Comparison of ENCODE assay signal across 9 mouse cellular contexts in genomic region chr15:80679515-80680215, GRCm38 (mm10). TPM values are rescaled to one million over a fixed set of nuclear protein-coding genes. Genes with fewer than 3 reads are reported as not detected.
DNase-seq lines count a peak whose midpoint lies in the region; ATAC-seq and TF ChIP-seq lines count a peak whose summit lies in the region.
"Had no signal": no experiment of that assay in that cellular context is flagged by ENCODE, and none has a peak within 500 bp of the region (broad histone marks: within the 10 kb centered on the region; RNA-seq: fewer than 3 reads in every experiment).

No protein-coding gene starts in this region.

- no peak overlapping the region for H3K9ac ChIP-seq in midbrain, postnatal 0 days (replicated peaks; ENCODE audit: low read length, poor library complexity, severe bottlenecking)

- DNase-seq in heart, adult 11 months, result peak; percentile 91
- no peak for DNase-seq in heart, postnatal 25 days (ENCODE audit: low spot score)
- DNase-seq in adipocyte (ENCODE audit: low spot score), result peak; percentile 73
- no peak for DNase-seq in heart, embryonic 10.5 days (ENCODE audit: low spot score)
- DNase-seq in kidney, postnatal 14 days, result peak; percentile 85
- DNase-seq in midbrain, postnatal 0 days (ENCODE audit: low spot score), result peak; percentile 89
- no peak for DNase-seq in embryo, embryonic 11 days
- DNase-seq in adrenal gland, adult 18-20 months (ENCODE audit: low spot score in 2 of 2), result no peak

- H3K4me1 ChIP-seq in heart, embryonic 10.5 days, result peaks cover 59% of the 10 kb centered on the region
- H3K4me1 ChIP-seq in midbrain, postnatal 0 days (ENCODE audit: insufficient read depth, low read length), result peaks cover 10% of the 10 kb centered on the region; the same call in 1 of the 2 replicates

- no peak for TF ChIP-seq CTCF in midbrain, postnatal 0 days (IDR thresholded peaks at IDR 0.05)

- intact Hi-C loops in heart, postnatal 25 days (cut with DNase I), result no loop called here

- H3K27ac ChIP-seq in heart, embryonic 10.5 days, result peak overlapping the region; percentile 12; the same call in 1 of the 2 replicates
- peak overlapping the region; percentile 33; the same call in 1 of the 2 replicates for H3K27ac ChIP-seq in midbrain, postnatal 0 days (ENCODE audit: low read depth, low read length)

- no peak overlapping the region for H3K4me3 ChIP-seq in heart, embryonic 10.5 days
- H3K4me3 ChIP-seq in midbrain, postnatal 0 days (ENCODE audit: low read depth, low read length), result no peak overlapping the region

- H3K9me3 ChIP-seq in heart, embryonic 10.5 days, result no peaks in the 10 kb centered on the region
- H3K9me3 ChIP-seq in midbrain, postnatal 0 days (ENCODE audit: low read length), result no peaks in the 10 kb centered on the region
- H3K9me3 ChIP-seq: megakaryocyte, embryonic 14.5 days had no signal

- peak; percentile 69; the same call in 1 of the 2 replicates for ATAC-seq in midbrain, postnatal 0 days (ENCODE audit: low FRiP score)

- peaks cover 44% of the 10 kb centered on the region for H3K27me3 ChIP-seq in heart, embryonic 10.5 days (ENCODE audit: insufficient read depth, poor library complexity, severe bottlenecking)
- no peaks in the 10 kb centered on the region; the same call in 1 of the 2 replicates for H3K27me3 ChIP-seq in midbrain, postnatal 0 days (ENCODE audit: insufficient read depth, low read length)

- WGBS in heart, embryonic 10.5 days, result 45% methylated on average over 8 of the region's 8 CpGs
- WGBS in midbrain, postnatal 0 days, result 30% methylated on average over 8 of the region's 8 CpGs

- H3K36me3 ChIP-seq in heart, embryonic 10.5 days, result no peaks in the 10 kb centered on the region
- no peaks in the 10 kb centered on the region for H3K36me3 ChIP-seq in midbrain, postnatal 0 days (ENCODE audit: insufficient read depth, low read length)

- H3K4me2 ChIP-seq in midbrain, postnatal 0 days (ENCODE audit: low read depth, low read length, poor library complexity, severe bottlenecking), result no peak overlapping the region

RNA-seq across cellular contexts. Expression of gene Fam83f, which starts 8.0 kb away (rescaled TPM):
- total RNA-seq in heart, postnatal 25 days (2021), result under 1 TPM in 1 of 2 experiments, not detected in 1; 0.08 TPM
- polyA plus RNA-seq in heart, embryonic 10.5 days (2016; fragmentation: Nextera tagmentation; extraction: Ambion mirVana), result 0.31 and 0.50 TPM in 2 replicates
- 0.93 and 2.3 TPM in 2 replicates for total RNA-seq in midbrain, postnatal 0 days (2014; rRNA removed)
- 0.48 and 0.65 TPM in 2 replicates for polyA plus RNA-seq in midbrain, postnatal 0 days (2015; fragmentation: Nextera tagmentation; extraction: Ambion mirVana)
- total RNA-seq in adrenal gland, adult 18-20 months (2021), result under 1 TPM in 1 of 2 experiments, not detected in 1; 0.42 TPM

RNA-seq across cellular contexts. Expression of gene Tnrc6b, which starts 31.4 kb away (rescaled TPM):
- 10 to 100 TPM; 48.4 to 53.0 TPM for total RNA-seq in heart, postnatal 25 days (2021)
- polyA plus RNA-seq in heart, embryonic 10.5 days (2016; fragmentation: Nextera tagmentation; extraction: Ambion mirVana), result 28.5 and 40.2 TPM in 2 replicates
- total RNA-seq in midbrain, postnatal 0 days (2014; rRNA removed), result 30.0 and 39.0 TPM in 2 replicates
- 21.5 and 26.3 TPM in 2 replicates for polyA plus RNA-seq in midbrain, postnatal 0 days (2015; fragmentation: Nextera tagmentation; extraction: Ambion mirVana)
- total RNA-seq in adrenal gland, adult 18-20 months (2021), result 10 to 100 TPM; 30.8 to 36.8 TPM

Comparison
In these comparisons a context has a peak if more than half of its experiments do, and no peak if none do; other contexts are left out.
1. DNase-seq: peak in heart, adult 11 months (single experiment), adipocyte (single experiment), kidney, postnatal 14 days (single experiment) and midbrain, postnatal 0 days (single experiment); none in heart, postnatal 25 days (single experiment), heart, embryonic 10.5 days (single experiment), embryo, embryonic 11 days (single experiment) and adrenal gland, adult 18-20 months (0 of 2).